Mouse (Mus musculus) 3T3-L1 (cell line): Measurements from ENCODE around the gene Pde10a.

ENCODE experiments used
- DNase-seq: peaks from one replicate; pipeline ENCODE4 v3.0.0-alpha.2; 2015; ENCODE audit warnings: low read depth, low spot score

Gene Pde10a

GRCm38 (mm10) chr17:9032362-9033044 is 507.3 kb downstream of the Pde10a start:
- no peak for DNase-seq

GRCm38 (mm10) chr17:9033511-9033910 is 508.3 kb downstream of the Pde10a start:
- no peak for DNase-seq

GRCm38 (mm10) chr17:9035561-9036348 is 510.6 kb downstream of the Pde10a start:
- no peak for DNase-seq
